Mouse (Mus musculus) spleen, postnatal 4 days (tissue): ENCODE data around the gene Hip1.

ENCODE experiments used
- DNase-seq, 2 experiments: peaks; one replicate each; pipeline ENCODE4 v3.0.0; 2022; ENCODE audit warnings: low spot score in 2 of 2

Gene Hip1

GRCm38 (mm10) chr5:135533431-135533830, 11.5 kb downstream of the Hip1 start:
- no peak for DNase-seq

- no peak for DNase-seq
These were observed 13.5 kb downstream of the Hip1 start for GRCm38 (mm10) chr5:135531306-135531845.

DNA sequence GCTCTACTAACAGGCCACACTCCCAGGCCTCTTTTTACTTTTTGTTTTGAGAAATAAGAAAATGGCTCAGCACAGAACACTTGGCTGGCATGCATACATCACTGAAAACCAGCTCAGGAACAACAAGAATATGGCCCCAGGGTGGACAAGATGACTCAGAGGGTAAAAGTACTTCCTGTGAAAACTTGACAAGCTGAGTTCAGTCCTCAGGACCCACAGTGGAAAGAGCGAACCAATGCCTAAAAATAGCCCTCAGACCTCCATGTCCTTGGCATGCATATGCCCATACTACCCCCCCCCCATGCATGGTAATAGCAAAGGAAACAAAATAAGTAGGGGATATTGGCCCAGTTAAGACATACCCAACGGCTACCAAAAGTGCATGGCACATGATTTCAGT, 15.0 kb downstream of the Hip1 start:
- no peak for DNase-seq

DNA sequence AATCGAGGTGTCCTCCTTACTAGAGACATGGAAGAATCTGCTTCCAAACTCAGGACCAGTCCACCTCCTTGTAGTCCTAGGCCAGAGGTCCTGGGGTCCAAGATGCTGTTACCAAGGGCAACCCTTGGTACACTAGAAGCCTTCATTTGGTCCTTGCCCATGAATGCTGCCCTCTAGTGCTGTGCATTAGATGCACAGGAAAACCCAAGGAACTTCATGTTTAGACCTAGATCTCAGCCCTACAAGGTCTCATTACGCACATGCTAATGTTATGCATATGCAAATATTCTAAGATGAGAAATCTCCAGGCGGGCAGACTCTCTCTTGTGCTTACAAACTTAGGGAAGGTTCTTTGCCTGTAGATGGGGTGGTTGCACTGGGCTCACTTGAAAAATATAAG, 15.6 kb downstream of the Hip1 start:
- DNase-seq = no peak

- no peak for DNase-seq
These were observed 16.9 kb downstream of the Hip1 start for GRCm38 (mm10) chr5:135527986-135528385.

DNA sequence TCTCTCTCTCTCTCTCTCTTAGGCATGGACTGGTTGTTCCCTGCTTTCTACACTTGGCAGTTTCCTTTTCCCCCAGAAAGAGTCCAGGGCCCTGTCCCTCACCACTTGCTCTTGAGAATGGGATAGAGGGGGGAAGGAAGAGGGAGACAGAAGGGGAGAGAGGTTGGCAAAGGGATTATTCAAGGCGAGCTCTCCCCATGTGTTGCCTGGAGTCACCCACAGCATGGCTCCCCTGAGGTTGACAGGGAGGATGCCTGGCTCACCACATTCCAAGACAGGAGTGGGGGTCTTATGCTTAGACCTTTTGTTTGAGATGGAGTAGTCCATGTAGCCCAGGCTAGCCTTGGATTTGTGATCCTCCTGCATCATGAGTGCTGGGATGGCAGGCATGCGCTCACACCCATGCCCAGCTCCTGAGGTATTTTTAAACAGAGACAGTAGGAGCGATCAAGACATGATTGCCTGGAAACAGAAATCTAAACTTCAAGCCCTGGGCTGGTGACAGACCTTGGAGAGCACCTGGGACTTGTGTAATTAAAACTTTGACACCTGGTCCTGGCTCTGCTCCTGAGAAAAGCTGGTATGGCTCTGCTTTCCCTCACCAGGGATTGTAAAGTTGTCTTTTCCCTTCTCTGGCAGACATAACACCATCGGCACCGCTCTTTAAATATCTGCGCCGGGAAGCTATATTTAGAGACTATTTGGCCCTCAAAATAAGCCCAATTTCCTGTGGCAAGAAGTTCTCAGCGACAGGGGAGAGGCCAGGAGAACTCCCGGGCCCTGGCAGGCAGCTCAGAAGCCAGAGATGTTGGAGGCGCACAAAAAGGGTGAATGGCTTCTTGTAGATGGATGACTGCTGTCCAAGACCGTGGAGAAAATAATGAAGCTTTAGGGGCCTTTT, 20.0 kb downstream of the Hip1 start:
- no peak for DNase-seq

GRCm38 (mm10) chr5:135524087-135524486, 20.8 kb downstream of the Hip1 start:
- DNase-seq = no peak

GRCm38 (mm10) chr5:135522111-135522722, 22.7 kb downstream of the Hip1 start:
- no peak for DNase-seq

GRCm38 (mm10) chr5:135517348-135517883, 27.5 kb downstream of the Hip1 start:
- no peak for DNase-seq

- DNase-seq = no peak
These were observed 31.8 kb downstream of the Hip1 start for GRCm38 (mm10) chr5:135513131-135513530.

DNA sequence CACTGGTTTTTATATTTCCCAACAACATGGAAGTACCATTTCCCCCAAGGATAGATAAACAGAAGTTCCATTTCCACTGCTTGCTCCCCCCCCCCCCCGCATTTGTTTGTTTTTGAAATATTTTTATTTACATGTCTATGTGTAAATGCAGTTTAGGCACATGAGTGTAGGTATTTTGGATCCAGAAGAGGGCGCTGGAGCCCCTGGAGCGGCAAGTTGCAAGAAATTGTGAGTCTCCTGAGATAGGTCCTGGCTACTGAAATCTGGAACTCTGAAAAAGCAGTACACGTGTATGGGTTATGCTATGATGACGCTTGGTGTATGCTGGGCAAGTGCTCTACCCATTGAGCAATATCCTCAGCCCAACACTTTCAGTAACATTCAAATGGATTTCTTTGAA, 33.8 kb downstream of the Hip1 start:
- no peak for DNase-seq

DNA sequence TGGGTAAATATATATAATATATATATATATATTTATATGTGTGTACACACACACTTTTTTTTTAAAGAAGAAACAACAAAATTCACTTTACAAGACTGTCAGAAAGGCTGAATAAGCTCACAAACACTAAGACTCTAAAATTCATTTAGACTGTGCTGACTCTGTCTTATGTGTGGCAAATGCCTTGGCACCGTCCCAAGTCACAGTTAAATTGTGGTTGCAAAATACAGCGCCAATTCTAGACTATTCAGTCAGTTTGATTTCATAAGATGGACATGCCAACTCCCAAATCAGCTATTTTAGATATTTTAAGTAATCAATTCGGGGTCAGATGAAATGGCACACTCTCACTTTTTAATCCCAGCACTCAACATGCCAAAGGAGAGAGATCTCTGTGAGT, 36.6 kb downstream of the Hip1 start:
- no peak for DNase-seq

GRCm38 (mm10) chr5:135507561-135508273, 37.2 kb downstream of the Hip1 start:
- DNase-seq = no peak

GRCm38 (mm10) chr5:135505442-135505841, 39.5 kb downstream of the Hip1 start:
- no peak for DNase-seq

GRCm38 (mm10) chr5:135502931-135503330, 42.0 kb downstream of the Hip1 start:
- no peak for DNase-seq

DNA sequence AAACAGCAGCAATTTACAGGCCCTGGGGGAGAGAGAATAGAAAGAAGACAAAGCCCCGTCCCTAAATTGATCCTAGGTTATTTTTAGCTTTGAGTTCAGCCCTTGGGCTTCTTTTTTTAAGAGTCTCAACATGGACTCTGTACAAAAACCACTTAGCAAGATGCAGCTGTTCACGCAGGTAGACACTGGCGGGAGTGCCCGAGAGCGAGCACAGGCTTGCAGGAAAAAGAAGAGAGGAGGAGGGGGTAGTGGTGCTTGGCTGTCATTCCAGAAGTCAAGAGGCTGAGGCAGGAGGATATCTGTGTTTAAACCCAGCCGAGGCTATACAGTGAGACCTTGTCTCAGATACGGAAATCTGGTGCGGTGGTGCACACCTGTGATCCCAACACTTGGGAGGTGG, 42.9 kb downstream of the Hip1 start:
- no peak for DNase-seq

GRCm38 (mm10) chr5:135498914-135499313, 46.0 kb downstream of the Hip1 start:
- DNase-seq = no peak

- no peak for DNase-seq
These were observed 47.5 kb downstream of the Hip1 start for GRCm38 (mm10) chr5:135497347-135497955.

DNA sequence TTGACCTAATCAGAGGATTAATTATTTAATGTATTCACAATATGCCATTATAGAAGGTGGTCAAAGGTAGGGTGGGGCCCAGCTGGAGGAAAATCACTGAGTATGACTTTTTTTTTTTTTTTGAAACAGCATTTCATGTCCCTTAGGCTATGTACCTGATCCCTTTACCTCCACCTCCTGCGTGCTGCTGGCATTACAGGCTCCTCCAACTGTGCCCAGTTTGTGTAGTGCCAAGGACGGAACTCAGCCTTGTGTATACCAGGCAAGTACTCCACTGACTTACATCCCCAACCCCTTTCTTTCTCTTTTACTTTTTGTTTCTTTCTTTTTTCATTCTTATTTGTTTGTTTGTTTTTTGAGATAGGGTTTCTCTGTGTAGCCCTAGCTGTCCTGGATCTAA, 48.4 kb downstream of the Hip1 start:
- no peak for DNase-seq

DNA sequence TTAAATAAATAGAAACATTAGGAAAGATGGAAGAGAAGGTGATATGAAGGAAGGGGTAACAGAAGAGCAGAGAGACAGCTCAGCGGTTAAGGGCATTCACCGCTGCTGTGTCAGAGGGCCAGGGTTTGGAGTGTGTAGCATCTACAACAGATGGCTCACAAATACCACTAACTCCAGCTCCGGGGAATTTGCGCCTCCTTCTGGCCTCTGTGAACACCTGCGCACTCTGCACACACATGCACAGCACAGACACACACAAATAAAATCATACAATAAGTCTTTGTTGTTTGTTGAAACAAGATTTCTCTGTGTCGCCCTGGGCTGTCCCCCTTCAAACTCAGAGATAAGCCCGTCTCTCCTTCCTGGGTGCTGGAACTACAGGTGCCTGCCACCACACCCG, 49.4 kb downstream of the Hip1 start:
- no peak for DNase-seq

DNA sequence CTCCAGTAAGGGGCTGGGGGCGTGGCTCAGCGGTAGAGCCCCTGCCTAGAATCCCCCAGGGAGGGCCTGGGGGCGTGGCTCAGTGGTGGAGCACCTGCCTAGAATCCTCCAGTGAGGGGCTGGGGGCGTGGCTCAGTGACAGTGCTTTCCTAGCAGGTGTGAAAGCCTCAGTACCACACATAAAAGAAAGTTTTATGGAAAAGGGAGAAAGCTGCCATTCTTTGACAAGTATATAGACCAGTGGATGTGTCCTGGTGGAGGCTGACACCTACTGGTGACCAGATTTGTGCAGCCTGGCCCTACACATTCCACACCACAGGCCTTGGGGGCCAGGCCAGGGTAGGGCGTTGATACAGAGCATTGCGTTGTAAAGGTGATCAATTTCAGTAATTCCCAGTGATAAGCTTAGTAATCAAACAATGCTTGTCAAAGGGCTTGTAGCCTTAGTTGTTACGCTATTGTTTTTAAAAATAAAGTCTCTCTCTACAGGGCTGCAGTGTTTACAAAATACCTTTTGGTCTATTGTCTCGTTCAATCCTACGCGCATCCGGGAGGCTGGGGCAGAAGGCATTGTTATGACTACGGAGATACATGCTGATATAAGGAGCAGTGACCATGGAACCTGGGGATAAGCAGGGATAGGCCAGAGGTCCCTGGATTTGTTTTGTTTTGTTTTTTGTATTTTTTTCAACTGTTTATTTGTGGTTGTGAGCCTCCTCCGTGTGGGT, 50.6 kb downstream of the Hip1 start:
- no peak for DNase-seq
